Mouse (Mus musculus): ENCODE measurements around the gene Faim2. TPM values are rescaled to one million over a fixed set of nuclear protein-coding genes. Genes with fewer than 3 reads are reported as not detected.

The Faim2 gene
- polyA plus RNA-seq (2017; shearing (Covaris generic)) = 0.02 TPM

GRCm38 (mm10) chr15:99527629-99528353 lies at the start of gene Faim2:
Gene Faim2, minus strand, starts transcription at chr15:99528165.

GRCm38 (mm10) chr15:99474576-99474926 lies 53.4 kb downstream of the Faim2 start, which contains the start of gene Bcdin3d:
Gene Bcdin3d, minus strand, starts transcription at chr15:99474730.

GRCm38 (mm10) chr15:99457606-99458401 lies 70.2 kb downstream of the Faim2 start, which contains the start of gene Nckap5l:
Gene Nckap5l, minus strand, starts transcription at chr15:99457748.

Other genes starting within 250 kb of the Faim2 start
- gene Prpf40b, start 233.1 kb downstream of the Faim2 start, polyA plus RNA-seq (2017; shearing (Covaris generic)) = 16.6 TPM
- gene Fam186b, start 232.3 kb downstream of the Faim2 start, polyA plus RNA-seq (2017; shearing (Covaris generic)) = 0.27 TPM
- 32.9 TPM for gene Fmnl3, start 157.7 kb downstream of the Faim2 start, polyA plus RNA-seq (2017; shearing (Covaris generic))
- gene Tmbim6, start 135.3 kb downstream of the Faim2 start, polyA plus RNA-seq (2017; shearing (Covaris generic)) = 154 TPM
- 13.5 TPM for gene Nckap5l, start 70.4 kb downstream of the Faim2 start, polyA plus RNA-seq (2017; shearing (Covaris generic))
- 30.3 TPM for gene Bcdin3d, start 53.4 kb downstream of the Faim2 start, polyA plus RNA-seq (2017; shearing (Covaris generic))
- not detected for gene Aqp2, start 50.9 kb upstream of the Faim2 start, polyA plus RNA-seq (2017; shearing (Covaris generic))
- not detected for gene Aqp5, start 62.6 kb upstream of the Faim2 start, polyA plus RNA-seq (2017; shearing (Covaris generic))
- gene Aqp6, start 73.2 kb upstream of the Faim2 start, polyA plus RNA-seq (2017; shearing (Covaris generic)) = not detected
- 38.8 TPM for gene Racgap1, start 123.5 kb upstream of the Faim2 start, polyA plus RNA-seq (2017; shearing (Covaris generic))
- gene Asic1, start 142.2 kb upstream of the Faim2 start, polyA plus RNA-seq (2017; shearing (Covaris generic)) = 0.38 TPM
- gene Smarcd1, start 174.0 kb upstream of the Faim2 start, polyA plus RNA-seq (2017; shearing (Covaris generic)) = 15.6 TPM
- not detected for gene Gm17349, start 177.3 kb upstream of the Faim2 start, polyA plus RNA-seq (2017; shearing (Covaris generic))
- 0.76 TPM for gene Gpd1, start 189.3 kb upstream of the Faim2 start, polyA plus RNA-seq (2017; shearing (Covaris generic))
- 172 TPM for gene Cox14, start 197.5 kb upstream of the Faim2 start, polyA plus RNA-seq (2017; shearing (Covaris generic))
- 102 TPM for gene Cers5, start 244.7 kb upstream of the Faim2 start, polyA plus RNA-seq (2017; shearing (Covaris generic))